Mouse (Mus musculus) right cerebral cortex, postnatal 10 days (tissue): Measurements from ENCODE around the gene R3hdm2.

Experiments
- DNase-seq, 2 experiments: peaks; one replicate each; pipeline ENCODE4 v3.0.0; 2021; ENCODE audit warnings: low spot score in 2 of 2

The R3hdm2 gene

GRCm38 (mm10) chr10:127543916-127544315, 163.8 kb downstream of the R3hdm2 start:
- no peak for DNase-seq

GRCm38 (mm10) chr10:127544375-127544774, 164.2 kb downstream of the R3hdm2 start:
- no peak for DNase-seq

GRCm38 (mm10) chr10:127546505-127546904, 166.4 kb downstream of the R3hdm2 start:
- no peak for DNase-seq

GRCm38 (mm10) chr10:127548236-127548635, 168.1 kb downstream of the R3hdm2 start:
- no peak for DNase-seq
